Mouse (Mus musculus) megakaryocyte, embryonic 14.5 days (primary cell): ENCODE results near the gene Setd1a.
"Not testable (repeated sequence)": the region's sequence is repeated elsewhere in the genome, so short reads cannot be mapped to it uniquely, and the experiment has no call there.

ENCODE experiments used
- FLI1 ChIP-seq: IDR thresholded peaks from 2 replicates; pipeline ENCODE4 v1.6.1; 2012; ENCODE audit warnings: low read length, inconsistent platforms, mixed read lengths
- GATA1 ChIP-seq: IDR thresholded peaks from 3 replicates; pipeline ENCODE4 v1.6.1; 2012; ENCODE audit warnings: mixed read lengths, low read length, inconsistent platforms, borderline replicate concordance

GRCm38 (mm10) chr7:127840031-127840430, 63.6 kb downstream of the Setd1a start:
- TF ChIP-seq GATA1, FLI1: not testable (repeated sequence)
